Mouse (Mus musculus) c-Kit-positive CD71-negative TER-119-negative erythroid progenitor cells, embryonic 14.5 days (primary cell): ENCODE measurements around the gene Tspan3.

ENCODE experiments used
- DNase-seq: peaks from one replicate; pipeline ENCODE4 v3.0.0-alpha.2; 2013; ENCODE audit warnings: low read depth

Gene Tspan3

DNA sequence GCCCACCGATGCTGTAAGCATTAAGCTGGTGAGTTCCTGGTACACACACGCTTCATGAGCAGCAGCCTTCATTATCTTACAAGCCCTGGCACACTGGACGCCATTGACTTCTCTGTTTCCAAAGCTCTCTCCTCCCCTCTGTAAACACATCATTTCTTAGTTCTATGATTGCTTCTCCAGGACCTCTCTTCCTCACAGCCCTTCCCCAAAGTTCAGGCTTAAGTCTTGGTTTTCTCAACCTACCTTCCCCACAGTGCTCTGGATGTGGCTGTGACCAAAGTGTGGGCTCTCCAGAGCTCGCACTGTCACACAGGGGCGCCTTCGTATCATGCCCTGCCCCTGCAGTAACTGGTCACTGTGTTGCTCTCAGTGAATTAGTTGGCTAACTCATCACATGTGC, at the start of gene Tspan3:
Gene Tspan3 (minus strand): TSS at position 101 of the 400 bp plus-strand sequence.
- DNase-seq, result no peak

DNA sequence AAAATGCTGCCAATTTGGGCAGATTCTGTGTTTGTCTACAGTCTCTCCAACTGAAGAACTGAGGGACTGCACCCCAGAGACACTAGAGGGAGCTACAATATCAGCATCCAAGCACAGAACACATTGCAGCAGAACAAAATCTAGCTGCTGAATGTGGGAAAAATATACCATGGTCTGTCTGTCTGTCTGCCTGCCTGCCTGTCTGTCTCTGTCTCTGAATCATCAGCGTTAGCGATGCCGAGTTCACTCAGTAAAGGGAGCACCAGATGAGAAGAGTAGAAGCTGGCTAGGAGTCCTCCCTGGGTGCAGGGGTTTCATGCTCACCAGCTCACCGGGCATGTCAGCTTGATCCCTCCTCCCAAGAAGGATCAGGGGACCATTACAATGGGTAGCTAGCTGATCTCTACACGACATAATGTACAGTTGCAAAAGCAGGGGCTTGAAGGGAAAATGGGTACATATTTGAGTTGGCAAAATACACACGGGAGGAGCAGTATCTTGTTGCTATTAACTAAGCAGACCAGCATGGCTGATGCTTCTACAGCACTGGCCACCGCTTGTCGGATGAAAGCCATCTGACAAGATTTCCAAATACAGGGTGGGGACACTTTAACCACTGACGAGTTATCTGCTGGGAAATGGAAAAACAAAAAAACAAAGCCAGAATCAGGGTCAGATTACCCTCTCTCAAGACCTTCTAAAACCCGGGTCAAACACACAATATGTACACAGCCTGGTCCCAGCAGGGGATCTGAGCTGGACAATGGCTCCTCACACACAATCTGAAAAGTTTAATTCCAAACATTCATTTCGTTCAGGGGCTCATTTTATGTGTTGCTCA, 48.4 kb upstream of the Tspan3 start:
- DNase-seq, result peak; percentile 23

DNA sequence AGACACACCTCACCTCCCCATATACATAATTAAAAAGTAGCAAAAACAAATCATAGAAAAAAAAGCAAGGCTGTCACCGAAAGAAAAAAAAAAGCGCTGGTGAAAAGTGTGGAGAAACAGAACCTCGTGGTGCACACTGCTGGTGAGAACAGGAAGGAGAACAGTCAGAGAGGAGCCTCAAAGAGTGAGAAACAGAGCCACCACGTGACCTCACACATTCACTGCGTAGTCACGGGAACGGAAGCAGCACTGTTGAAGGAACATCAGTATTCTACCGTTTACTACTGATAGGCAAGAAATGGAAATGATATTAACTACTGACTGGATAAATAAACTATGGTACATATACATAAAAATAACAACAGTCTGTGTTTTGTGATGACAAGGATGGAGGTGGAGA, 43.5 kb upstream of the Tspan3 start:
- DNase-seq, result no peak

DNA sequence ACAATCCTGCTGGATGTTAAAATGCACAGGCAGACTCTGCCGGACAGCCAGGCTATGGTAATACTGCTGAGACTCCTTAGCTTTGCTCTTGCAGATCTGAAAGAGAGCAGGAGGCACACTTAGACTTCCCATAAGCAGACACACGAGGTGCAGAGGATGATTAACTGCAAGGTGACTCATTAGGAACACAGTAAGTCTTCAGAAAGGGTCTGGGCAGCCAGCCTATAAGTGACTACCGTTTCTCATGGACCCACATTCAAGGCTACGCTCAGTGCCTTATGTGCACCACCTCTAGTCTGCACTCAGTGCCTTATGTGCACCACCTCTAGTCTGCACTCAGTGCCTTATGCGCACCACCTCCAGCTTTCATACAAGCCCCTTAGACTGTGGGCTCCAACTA, 42.2 kb upstream of the Tspan3 start:
- DNase-seq, result no peak

DNA sequence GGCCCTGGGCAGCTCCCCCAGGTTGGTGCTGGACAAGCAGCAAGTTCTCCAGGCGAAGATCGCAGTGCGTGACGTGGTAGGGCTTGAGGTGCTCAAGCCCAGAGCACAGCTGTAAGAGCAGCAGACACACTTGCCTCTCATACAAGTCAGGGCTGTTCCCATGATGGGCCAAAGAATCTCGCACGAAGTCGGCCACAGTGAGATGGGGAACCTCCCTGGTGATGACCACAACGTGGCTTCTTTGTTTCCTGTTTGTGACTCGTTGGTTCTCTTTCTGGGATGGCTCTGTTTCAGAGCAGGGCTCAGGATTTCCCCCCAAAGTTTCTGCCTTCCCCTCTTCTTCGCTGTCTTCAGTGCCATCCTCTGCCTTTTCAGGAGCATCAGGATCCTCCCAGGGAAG, 41.8 kb upstream of the Tspan3 start:
- peak; percentile 42 for DNase-seq

DNA sequence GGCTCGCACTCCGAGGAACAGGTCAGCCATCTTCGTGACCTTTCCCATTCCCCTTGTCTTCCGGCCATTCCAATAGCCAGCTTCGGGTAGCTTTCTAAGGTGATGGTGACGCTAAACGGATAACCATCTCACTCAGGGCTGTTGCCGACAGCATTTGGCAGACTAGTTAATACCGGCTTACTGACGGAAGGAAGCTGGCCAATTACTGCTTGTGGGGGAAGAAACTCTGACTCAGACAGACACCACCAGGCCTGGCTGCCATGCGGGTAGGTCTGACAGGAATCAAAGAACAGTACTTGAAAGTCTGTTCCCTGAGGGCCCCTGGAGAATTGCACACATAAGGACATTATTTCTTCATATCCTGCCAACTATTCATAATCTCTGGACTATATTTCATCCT, 40.1 kb upstream of the Tspan3 start:
- DNase-seq, result no peak

DNA sequence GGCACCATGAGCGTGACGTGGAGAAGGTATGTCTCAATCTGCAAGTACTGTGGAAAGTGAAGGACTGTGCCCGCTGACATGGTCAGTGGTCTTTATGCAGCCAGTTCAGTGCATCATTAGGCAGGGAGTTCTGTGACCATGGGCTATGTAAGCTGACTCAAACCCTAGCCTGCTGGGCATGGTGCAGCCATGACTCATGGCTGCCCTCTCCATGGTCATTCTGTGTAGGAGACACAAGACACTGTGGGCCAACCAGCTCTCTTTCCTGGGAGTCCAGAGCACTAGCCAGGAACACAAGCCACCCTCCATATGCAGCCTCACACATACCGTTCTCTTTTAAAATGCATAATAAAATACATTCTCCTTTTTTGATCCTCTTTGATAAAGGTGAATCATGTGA, 39.0 kb upstream of the Tspan3 start:
- no peak for DNase-seq

DNA sequence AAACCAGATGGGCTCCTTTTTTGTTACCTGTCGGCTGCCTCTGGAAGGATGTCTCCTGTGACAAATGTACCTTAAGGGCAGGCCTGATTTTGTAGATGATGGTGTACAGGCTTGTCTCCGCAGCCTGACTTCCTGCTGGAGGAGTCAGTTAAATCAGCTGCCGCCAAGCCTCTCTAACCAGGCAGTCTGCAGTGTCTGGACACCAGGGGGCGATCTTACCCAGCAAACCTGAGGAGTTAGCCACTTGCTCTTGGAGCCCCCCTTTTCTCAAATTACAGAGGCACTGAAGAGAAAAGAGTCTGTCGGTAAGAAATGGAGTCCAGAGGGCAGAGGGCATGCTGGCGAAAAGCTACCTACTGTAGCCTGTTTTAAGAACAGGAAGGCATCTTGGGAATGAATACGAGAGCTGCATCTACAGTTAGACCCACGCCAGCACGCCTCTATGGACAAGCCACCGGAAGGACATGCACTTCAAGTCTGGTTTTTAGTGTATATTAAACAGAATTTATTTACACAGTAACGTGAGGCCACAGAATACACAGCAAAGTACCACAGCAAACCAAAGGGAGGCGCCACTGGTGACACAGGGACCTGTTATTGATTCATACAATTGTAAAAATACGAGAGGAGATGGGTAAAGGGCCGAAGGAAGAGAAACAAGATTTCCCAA, 35.5 kb upstream of the Tspan3 start:
- peak; percentile 75 for DNase-seq

DNA sequence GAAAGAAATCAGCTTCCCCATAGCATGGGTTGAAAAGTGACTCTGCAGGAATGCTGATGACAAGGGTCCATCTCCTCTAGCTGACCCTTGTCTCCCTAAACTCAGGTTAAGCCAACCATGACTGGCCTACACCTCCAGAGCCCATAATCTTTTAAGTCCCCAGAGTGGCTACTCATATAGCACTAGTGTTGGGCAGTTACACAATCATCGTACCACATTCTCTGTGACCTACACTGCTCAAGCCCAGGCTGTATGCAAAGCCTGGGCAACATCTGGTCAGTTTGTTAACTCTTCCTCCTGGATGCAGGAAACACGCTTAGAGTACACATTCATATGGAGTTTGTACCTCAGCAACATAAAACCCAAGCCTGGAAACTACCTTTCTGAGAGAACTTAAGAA, 34.9 kb upstream of the Tspan3 start:
- DNase-seq, result no peak

DNA sequence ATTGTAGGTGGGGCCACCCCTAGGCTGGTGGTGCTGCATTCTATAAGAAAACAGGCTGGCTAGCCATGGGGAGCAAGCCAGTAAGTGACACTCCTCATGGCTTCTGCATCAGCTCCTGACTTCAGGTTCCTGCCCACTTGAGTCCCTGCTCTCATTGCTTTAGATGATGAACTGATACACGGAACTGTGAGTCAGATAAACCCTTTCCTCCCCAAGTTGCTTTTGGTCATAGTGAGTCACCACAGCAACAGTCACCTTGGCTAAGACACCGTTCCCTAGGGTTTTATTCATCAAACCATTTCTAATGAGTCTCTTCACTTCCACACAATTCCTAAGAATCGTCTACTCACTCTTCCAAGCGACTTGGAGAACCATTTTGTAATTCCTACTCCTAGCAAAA, 31.6 kb upstream of the Tspan3 start:
- no peak for DNase-seq

DNA sequence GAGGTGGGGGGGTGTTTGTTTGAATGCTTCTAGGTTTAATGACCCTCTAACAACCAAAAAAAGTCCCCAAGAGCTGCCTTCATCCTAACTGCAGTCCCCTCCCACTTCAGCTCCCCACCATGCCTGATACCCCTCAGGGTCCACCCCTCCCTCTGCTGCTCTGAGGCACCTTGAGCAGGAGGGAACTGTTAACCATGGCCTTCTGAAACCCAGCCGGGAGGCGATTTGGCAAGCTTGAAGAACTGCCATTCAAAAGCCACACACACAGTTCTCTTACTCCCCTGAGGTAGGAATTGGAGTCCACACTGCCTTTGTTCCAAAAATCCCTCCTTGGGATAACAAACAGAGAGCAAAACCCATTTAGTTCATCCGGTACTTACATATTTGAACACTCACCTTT, 29.9 kb upstream of the Tspan3 start:
- no peak for DNase-seq

DNA sequence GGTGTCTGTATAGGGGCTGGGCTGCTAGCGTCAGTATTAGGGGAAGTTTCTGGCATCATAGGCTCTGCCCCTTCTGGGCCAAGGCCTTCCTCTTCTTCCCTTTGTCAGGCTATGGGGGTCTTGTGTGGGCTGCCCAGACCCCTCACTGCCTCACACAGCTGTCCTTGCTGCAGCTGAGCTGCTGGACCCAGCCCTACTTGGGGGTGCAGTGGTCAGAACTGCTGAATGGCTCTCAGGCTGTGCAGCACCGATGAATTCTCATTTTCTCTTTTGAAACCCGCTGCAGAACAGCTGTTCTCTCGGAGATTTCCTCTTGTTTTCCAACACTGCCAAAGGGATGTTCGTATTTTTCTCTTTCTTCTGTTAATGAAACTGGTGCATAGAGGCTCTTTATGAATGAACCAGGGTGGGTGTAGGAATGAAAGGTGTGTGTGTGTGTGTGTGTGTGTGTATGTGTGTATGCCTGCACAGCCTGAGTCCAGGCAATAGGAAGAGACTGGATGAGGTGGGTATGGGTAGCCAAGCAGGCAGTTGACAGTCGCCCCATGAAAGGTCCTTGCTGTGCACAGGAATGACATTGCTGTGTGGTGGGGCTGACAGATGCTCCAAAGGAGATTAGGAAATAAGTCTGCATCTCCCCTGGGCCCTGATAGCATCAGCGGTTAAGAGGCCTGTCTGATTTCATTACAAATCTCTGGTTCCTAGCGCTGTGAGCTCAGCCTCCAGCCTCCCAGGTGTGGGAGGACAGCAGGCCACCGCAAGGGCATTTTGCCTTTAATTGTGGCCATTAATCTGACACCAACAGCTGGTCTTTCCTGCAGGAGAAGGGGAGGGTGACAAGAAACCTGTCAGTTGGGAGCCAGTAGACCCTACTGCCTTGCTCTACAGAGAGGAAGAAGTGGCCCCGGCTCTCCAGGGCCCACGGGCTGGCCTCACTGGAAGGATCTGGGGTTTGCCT, 26.5 kb upstream of the Tspan3 start:
- DNase-seq, result no peak

DNA sequence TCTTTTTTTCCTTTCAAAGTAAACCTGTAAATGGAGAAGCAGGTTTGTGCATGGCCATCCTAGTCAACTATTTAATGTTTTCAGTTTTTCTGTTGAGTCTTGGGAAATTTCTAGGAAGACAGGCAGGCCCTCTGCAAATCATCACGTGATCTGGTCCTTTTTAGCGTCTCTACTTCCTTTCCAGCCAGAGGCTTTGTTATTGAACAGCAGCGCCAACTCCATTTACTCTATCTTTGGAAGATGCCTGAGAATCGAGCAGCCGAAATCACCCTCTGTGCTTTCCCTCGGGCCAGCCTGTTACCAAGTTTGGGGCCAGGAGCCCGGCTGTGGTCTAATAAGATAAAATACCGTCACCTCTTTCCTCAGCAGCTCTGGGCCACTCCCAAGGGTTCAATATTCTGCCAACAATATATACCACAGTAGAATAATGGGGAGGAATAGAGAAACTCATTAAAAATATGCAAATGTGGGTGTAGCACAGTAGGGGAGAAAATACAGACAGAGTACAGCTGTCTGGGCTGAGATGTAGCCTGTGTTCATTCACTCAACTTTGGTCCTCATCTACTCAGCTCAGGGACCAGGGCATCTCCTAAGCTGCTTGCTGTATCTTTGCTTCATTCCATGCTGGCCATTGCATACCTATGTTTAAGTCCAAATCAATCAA, 15.0 kb upstream of the Tspan3 start:
- DNase-seq, result no peak

DNA sequence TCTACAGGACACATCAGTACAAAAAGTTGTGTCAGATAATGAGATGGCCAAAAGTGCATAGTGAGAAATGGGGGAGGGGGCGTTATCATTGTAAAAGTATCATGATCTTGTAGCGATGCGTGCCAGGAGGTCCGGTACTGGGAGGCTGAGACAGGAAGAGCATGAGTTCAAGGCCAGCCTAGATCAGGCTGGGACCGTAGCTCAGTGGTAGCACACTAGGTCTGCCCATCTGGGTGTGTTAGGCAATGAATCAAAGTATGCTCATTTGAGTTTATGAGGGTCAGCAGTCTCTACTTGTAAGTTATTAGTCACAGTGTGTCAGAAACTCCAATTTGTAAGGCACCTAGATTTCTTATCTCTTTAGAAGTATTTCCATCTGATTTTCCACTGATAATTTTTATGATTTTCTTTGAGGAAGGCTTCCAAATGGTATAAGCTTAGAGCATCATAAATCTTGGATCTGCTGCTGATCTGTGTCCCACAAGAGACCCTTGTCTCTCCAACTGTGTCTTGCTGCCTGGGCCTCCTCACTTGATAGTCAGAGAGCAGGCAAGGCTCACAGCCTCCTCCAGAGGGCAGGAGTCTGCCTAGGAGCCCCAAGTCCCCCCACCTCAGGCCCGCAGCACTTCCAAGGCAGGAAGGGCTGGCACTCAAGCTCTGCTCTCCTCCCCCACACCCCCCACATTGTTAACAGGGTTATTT, 14.3 kb upstream of the Tspan3 start:
- DNase-seq, result no peak

DNA sequence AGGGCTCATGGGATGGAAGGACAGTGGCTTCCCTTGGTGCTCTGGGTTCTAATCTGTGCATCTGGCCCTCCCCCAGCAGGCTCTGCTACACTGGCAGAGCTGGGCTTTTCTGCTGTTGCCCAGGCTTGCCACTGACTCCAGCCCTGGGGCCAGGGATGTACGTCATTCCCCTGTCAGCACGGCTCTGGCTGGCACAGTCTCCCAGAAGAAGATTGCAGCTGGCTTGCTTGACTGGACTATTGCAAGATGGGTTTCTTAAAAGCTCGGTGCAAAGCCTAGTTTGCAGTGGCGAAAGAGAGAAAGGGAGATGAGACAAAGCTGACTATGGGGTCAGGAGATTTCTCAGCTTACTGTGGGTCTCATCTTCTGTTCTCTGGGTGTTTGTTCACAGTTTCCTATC, 12.1 kb upstream of the Tspan3 start:
- DNase-seq, result no peak

DNA sequence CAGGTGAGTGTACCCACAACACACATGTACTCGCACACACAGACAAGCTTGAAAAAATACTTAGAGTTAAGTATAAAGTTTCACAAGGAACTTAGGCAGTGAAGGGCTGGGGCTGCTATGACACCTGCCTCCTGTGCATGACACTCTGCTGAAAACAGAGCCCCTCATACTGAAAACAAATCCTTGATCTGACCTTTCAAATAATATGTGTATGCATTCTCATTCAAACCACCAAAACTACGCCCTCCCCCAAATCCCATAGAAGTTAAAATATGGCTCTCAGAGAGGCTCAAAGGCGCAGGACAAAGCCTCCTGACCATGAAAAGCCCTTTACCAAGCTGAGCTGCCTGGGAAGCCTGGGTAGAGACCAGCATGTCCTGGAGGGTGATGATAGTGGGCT, 10.0 kb upstream of the Tspan3 start:
- DNase-seq, result no peak

DNA sequence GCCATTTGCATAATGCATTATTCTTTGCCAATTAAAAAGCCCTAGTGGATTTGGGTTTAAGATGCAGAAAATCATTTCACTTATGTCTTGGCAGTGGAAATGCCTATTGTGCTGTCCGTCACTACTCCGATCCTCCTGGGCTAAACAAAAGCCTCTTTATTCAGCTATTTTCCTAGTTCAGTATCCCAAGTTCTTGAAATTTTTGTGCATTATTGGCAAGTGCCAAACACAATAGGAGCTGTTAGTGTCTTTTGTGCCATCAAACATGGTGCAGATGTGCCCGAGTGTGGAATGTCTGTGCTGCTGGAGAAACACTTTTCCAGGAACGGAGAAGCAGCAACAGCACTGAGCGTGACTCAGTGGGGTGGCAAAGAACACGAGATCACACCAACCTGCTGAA, 2.4 kb upstream of the Tspan3 start:
- DNase-seq, result no peak

DNA sequence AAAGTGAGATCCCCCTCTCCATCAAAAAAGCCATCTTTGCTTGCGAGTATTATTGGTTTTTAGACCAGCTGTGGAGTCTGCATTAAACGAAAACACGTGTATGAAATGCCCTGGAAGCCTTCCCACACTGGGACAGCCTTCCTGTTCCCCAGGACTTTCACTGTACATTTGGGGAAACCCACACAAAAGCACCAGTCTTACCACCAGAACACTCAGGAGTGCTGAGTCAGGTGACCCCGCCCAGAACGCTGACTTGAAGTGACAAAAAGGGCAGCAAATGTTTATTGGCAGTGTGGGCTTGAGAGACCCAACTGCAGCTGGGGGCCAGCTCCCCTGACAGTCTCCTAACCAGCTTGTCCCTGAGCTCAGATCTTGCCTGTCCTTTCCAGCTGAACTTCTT, 884 bp upstream of the Tspan3 start:
- DNase-seq, result no peak

DNA sequence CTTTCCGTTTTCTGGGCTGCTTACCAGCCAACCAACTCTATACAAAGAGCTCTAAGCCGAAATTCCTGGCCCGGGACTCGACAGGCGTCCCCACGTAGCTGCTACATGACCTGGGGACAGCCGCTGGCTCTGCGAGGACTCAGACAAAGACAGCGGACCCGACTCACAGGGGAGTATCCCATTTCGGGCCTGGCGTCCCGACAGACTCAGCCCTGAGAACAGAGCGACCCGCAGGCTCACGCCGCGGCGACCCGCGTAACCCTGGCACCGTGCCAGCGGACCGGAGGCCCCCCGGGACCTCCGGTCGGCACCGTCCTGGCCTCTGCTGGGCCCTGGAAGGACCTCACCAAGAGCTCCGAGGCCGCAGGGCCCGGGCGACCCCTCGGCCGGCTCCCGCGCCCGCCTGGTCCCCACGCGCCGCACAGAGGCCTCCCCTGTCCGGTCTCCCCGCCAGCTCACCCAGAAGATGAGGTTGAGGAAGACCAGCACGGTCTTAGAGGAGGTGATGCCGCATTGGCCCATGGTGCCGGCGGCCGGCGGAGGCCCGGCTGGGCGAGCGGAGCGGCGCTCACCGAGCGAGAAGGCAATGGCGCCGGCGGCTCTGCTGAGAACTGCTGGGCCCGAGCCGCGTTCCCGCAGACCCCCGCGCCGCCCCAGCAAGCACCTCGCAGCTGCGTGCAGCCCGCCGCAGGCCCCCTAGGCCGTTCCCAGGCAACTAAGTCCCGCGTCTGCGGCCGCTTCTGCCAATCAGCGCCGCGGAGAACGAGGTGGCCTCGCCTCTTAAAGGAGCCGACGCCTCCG, 4.7 kb downstream of the Tspan3 start:
- DNase-seq, result peak; percentile 62

DNA sequence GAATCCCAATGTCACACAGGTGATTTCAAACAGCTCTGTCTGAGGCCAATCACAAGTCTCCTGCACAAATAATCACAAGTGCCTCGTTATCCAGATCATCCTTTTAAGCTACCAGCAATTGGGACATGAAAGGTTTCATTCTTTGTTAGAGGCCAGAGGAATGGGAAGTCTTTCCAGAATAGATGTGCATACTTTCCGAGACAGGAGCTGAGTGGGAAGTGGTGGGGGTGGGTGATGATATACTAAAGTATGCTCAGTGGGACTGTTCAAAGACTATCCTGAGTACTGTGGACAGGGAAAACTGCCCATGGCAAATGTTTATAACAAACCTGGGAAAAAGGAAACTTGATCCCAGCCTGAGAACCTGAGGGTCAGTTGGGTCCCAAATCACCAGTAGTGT, 5.8 kb downstream of the Tspan3 start:
- no peak for DNase-seq

DNA sequence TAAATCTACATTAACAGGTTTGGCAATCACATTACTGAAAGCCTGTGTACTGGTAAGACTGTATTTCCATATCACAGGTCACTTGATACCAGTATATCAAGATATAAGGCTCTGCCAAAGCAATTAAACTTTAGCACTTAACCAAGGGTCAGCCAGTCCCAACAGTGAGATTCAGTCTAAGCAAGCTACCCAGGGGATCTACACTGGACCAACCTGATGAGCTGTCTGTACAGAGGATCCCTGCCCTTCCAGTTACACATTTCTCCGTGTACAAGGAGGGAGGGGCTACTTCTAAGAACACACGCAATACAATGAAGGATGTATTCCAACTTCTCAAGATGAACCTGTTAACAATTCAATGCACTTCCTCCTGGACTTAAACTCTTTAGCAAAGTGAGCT, 7.2 kb downstream of the Tspan3 start:
- no peak for DNase-seq
